Mouse (Mus musculus) erythroblast, adult 5-6 weeks (primary cell): ENCODE measurements around the gene Tacc3. TPM values are rescaled to one million over a fixed set of nuclear protein-coding genes. Genes with fewer than 3 reads are reported as not detected.

Experiments used
- ATAC-seq: replicated peaks from 2 replicates; pipeline ENCODE4 v1.8.0; 2016; ENCODE audit warnings: moderate number of reproducible peaks, mild to moderate bottlenecking, moderate TSS enrichment, inconsistent platforms; ENCODE audit not compliant: poor library complexity, low FRiP score, severe bottlenecking
- total RNA-seq, 2 experiments: library from RNA; stranded (forward) in 1 of 2; stranded (reverse) in 1 of 2; fragments of 150-400 nt in 1 of 2; fragments of 200-764, 138-1000 nt in 1 of 2; gene quantifications; 2 replicates each; pipeline versions ENCODE4 v1.2.3 to v1.2.4; 2015 to 2017; ENCODE audit warnings: low replicate concordance in 2 of 2

The Tacc3 gene
- total RNA-seq, 2 experiments from 2014 or later, result 58.2 to 72.4 TPM

- no peak for ATAC-seq
Measured at GRCm38 (mm10) chr5:33718460-33718859, 60.5 kb downstream of the Tacc3 start.

GRCm38 (mm10) chr5:33720852-33721490 lies 63.0 kb downstream of the Tacc3 start:
- ATAC-seq, result no peak

- ATAC-seq, result no peak
Measured at GRCm38 (mm10) chr5:33721541-33722265, 63.8 kb downstream of the Tacc3 start, which contains the start of gene Fgfr3. Fgfr3 (plus strand) TSS chr5:33721674.

GRCm38 (mm10) chr5:33722266-33723018 lies 64.5 kb downstream of the Tacc3 start:
- ATAC-seq, result no peak

GRCm38 (mm10) chr5:33723019-33723640 lies 65.2 kb downstream of the Tacc3 start:
- no peak for ATAC-seq

- ATAC-seq, result no peak
Measured at GRCm38 (mm10) chr5:33723641-33724465, 65.9 kb downstream of the Tacc3 start.

GRCm38 (mm10) chr5:33726081-33726647 lies 68.2 kb downstream of the Tacc3 start:
- no peak for ATAC-seq

- no peak for ATAC-seq
Measured at GRCm38 (mm10) chr5:33726891-33727290, 69.0 kb downstream of the Tacc3 start.

Other genes with a start within 250 kb of the Tacc3 start
- gene Nkx1-1, start 224.2 kb upstream of the Tacc3 start, total RNA-seq (2015; ENCODE audit: low replicate concordance), result not detected in 2 replicates
- gene Nkx1-1, start 224.2 kb upstream of the Tacc3 start, total RNA-seq (2017; ENCODE audit: low replicate concordance), result not detected in 2 replicates
- 3.3 and 6.1 TPM in 2 replicates for gene Fam53a, start 28.5 kb upstream of the Tacc3 start, total RNA-seq (2015; ENCODE audit: low replicate concordance)
- 2.5 and 3.3 TPM in 2 replicates for gene Fam53a, start 28.5 kb upstream of the Tacc3 start, total RNA-seq (2017; ENCODE audit: low replicate concordance)
- gene Gm9903, start 28.2 kb upstream of the Tacc3 start, total RNA-seq (2015; ENCODE audit: low replicate concordance), result not detected in 2 replicates
- not detected in 2 replicates for gene Gm9903, start 28.2 kb upstream of the Tacc3 start, total RNA-seq (2017; ENCODE audit: low replicate concordance)
- gene Slbp, start 5.6 kb upstream of the Tacc3 start, total RNA-seq (2015; ENCODE audit: low replicate concordance), result 123 and 133 TPM in 2 replicates
- 192 and 271 TPM in 2 replicates for gene Slbp, start 5.6 kb upstream of the Tacc3 start, total RNA-seq (2017; ENCODE audit: low replicate concordance)
- 10.0 and 12.3 TPM in 2 replicates for gene Tmem129, start 288 bp downstream of the Tacc3 start, total RNA-seq (2015; ENCODE audit: low replicate concordance)
- 10.1 and 14.2 TPM in 2 replicates for gene Tmem129, start 288 bp downstream of the Tacc3 start, total RNA-seq (2017; ENCODE audit: low replicate concordance)
- gene Fgfr3, start 63.5 kb downstream of the Tacc3 start, total RNA-seq (2015; ENCODE audit: low replicate concordance), result not detected in 2 replicates
- gene Fgfr3, start 63.5 kb downstream of the Tacc3 start, total RNA-seq (2017; ENCODE audit: low replicate concordance), result not detected in 2 replicates
- gene Letm1, start 124.7 kb downstream of the Tacc3 start, total RNA-seq (2015; ENCODE audit: low replicate concordance), result 2.5 and 6.7 TPM in 2 replicates
- gene Letm1, start 124.7 kb downstream of the Tacc3 start, total RNA-seq (2017; ENCODE audit: low replicate concordance), result 6.7 and 7.4 TPM in 2 replicates
- 22.4 and 46.1 TPM in 2 replicates for gene Nsd2, start 162.6 kb downstream of the Tacc3 start, total RNA-seq (2015; ENCODE audit: low replicate concordance)
- gene Nsd2, start 162.6 kb downstream of the Tacc3 start, total RNA-seq (2017; ENCODE audit: low replicate concordance), result 74.6 and 94.0 TPM in 2 replicates